Mouse (Mus musculus): Measurements from ENCODE around the gene Slc3a1. TPM values are rescaled to one million over a fixed set of nuclear protein-coding genes. Genes with fewer than 3 reads are reported as not detected.

Gene Slc3a1
- polyA plus RNA-seq, 1 experiment from 2014 or later, result 0.06 TPM

- ATAC-seq (replicated peaks; ENCODE audit: insufficient number of reproducible peaks, insufficient read depth, low FRiP score, low read depth), result no peak
- Histone ChIP-seq H3K27me3 (no peaks in the 10 kb centered on the region), H3K9me3 (replicated peaks) (no peaks in the 10 kb centered on the region), H3K36me3 (no peaks in the 10 kb centered on the region), H3K4me3 (no peak overlapping the region), H3K27ac (no peak overlapping the region), H3K4me1 (replicated peaks) (no peaks in the 10 kb centered on the region), H3K4me2 (no peak overlapping the region), H3K9ac (no peak overlapping the region)
- WGBS, result 78% methylated on average over 4 of the region's 4 CpGs
Observed at GRCm38 (mm10) chr17:85038311-85038710, 10.1 kb downstream of the Slc3a1 start.

- Histone ChIP-seq H3K4me2 (no peak overlapping the region), H3K9ac (no peak overlapping the region), H3K4me1 (replicated peaks) (no peaks in the 10 kb centered on the region), H3K4me3 (no peak overlapping the region), H3K36me3 (no peaks in the 10 kb centered on the region), H3K9me3 (replicated peaks) (no peaks in the 10 kb centered on the region), H3K27ac (no peak overlapping the region), H3K27me3 (no peaks in the 10 kb centered on the region)
- 84% methylated on average over 5 of the region's 5 CpGs for WGBS
- no peak for ATAC-seq (replicated peaks; ENCODE audit: insufficient number of reproducible peaks, insufficient read depth, low FRiP score, low read depth)
Observed at GRCm38 (mm10) chr17:85038761-85039160, 10.6 kb downstream of the Slc3a1 start.

GRCm38 (mm10) chr17:85040913-85041312, 12.7 kb downstream of the Slc3a1 start:
- no peak for ATAC-seq (replicated peaks; ENCODE audit: insufficient number of reproducible peaks, insufficient read depth, low FRiP score, low read depth)
- no peaks in the 10 kb centered on the region for H3K36me3 ChIP-seq
- no peak overlapping the region for H3K4me2 ChIP-seq
- H3K27me3 ChIP-seq, result no peaks in the 10 kb centered on the region
- WGBS, result 57% methylated on average over 7 of the region's 7 CpGs
- no peaks in the 10 kb centered on the region for H3K9me3 ChIP-seq (replicated peaks)
- no peak overlapping the region for H3K27ac ChIP-seq
- H3K4me3 ChIP-seq, result no peak overlapping the region
- H3K9ac ChIP-seq, result no peak overlapping the region
- no peaks in the 10 kb centered on the region for H3K4me1 ChIP-seq (replicated peaks)

- no peak overlapping the region for H3K27ac ChIP-seq
- H3K27me3 ChIP-seq, result no peaks in the 10 kb centered on the region
- ATAC-seq (replicated peaks; ENCODE audit: insufficient number of reproducible peaks, insufficient read depth, low FRiP score, low read depth), result no peak
- WGBS, result 75% methylated on average over 6 of the region's 6 CpGs
- H3K4me1 ChIP-seq (replicated peaks), result no peaks in the 10 kb centered on the region
- H3K36me3 ChIP-seq, result no peaks in the 10 kb centered on the region
- H3K4me2 ChIP-seq, result no peak overlapping the region
- H3K4me3 ChIP-seq, result no peak overlapping the region
- no peak overlapping the region for H3K9ac ChIP-seq
- no peaks in the 10 kb centered on the region for H3K9me3 ChIP-seq (replicated peaks)
Observed at GRCm38 (mm10) chr17:85042419-85042818, 14.2 kb downstream of the Slc3a1 start.

GRCm38 (mm10) chr17:85043404-85043816, 15.2 kb downstream of the Slc3a1 start:
- H3K27ac ChIP-seq, result no peak overlapping the region
- WGBS, result 81% methylated on average over 6 of the region's 6 CpGs
- H3K9ac ChIP-seq, result no peak overlapping the region
- H3K4me2 ChIP-seq, result no peak overlapping the region
- H3K9me3 ChIP-seq (replicated peaks), result no peaks in the 10 kb centered on the region
- no peak overlapping the region for H3K4me3 ChIP-seq
- H3K27me3 ChIP-seq, result no peaks in the 10 kb centered on the region
- H3K36me3 ChIP-seq, result no peaks in the 10 kb centered on the region
- no peak for ATAC-seq (replicated peaks; ENCODE audit: insufficient number of reproducible peaks, insufficient read depth, low FRiP score, low read depth)
- no peaks in the 10 kb centered on the region for H3K4me1 ChIP-seq (replicated peaks)

- H3K27ac ChIP-seq, result no peak overlapping the region
- no peaks in the 10 kb centered on the region for H3K36me3 ChIP-seq
- no peak overlapping the region for H3K4me2 ChIP-seq
- H3K9me3 ChIP-seq (replicated peaks), result no peaks in the 10 kb centered on the region
- H3K4me1 ChIP-seq (replicated peaks), result no peaks in the 10 kb centered on the region
- no peak overlapping the region for H3K4me3 ChIP-seq
- no peak for ATAC-seq (replicated peaks; ENCODE audit: insufficient number of reproducible peaks, insufficient read depth, low FRiP score, low read depth)
- WGBS, result 88% methylated on average over 5 of the region's 5 CpGs
- H3K27me3 ChIP-seq, result no peaks in the 10 kb centered on the region
- H3K9ac ChIP-seq, result no peak overlapping the region
Observed at GRCm38 (mm10) chr17:85044466-85044865, 16.3 kb downstream of the Slc3a1 start.

- Histone ChIP-seq H3K27me3 (no peaks in the 10 kb centered on the region), H3K27ac (no peak overlapping the region), H3K36me3 (no peaks in the 10 kb centered on the region), H3K9me3 (replicated peaks) (no peaks in the 10 kb centered on the region), H3K4me3 (no peak overlapping the region), H3K9ac (no peak overlapping the region), H3K4me2 (no peak overlapping the region), H3K4me1 (replicated peaks) (no peaks in the 10 kb centered on the region)
- ATAC-seq (replicated peaks; ENCODE audit: insufficient number of reproducible peaks, insufficient read depth, low FRiP score, low read depth), result no peak
- WGBS, result 80% methylated on average over 12 of the region's 12 CpGs
Observed at GRCm38 (mm10) chr17:85045160-85045559, 17.0 kb downstream of the Slc3a1 start.

GRCm38 (mm10) chr17:85048379-85048778, 20.2 kb downstream of the Slc3a1 start:
- ATAC-seq (replicated peaks; ENCODE audit: insufficient number of reproducible peaks, insufficient read depth, low FRiP score, low read depth), result no peak
- Histone ChIP-seq H3K27ac (no peak overlapping the region), H3K4me3 (no peak overlapping the region), H3K27me3 (no peaks in the 10 kb centered on the region), H3K9ac (no peak overlapping the region), H3K4me2 (no peak overlapping the region), H3K4me1 (replicated peaks) (peaks cover 6% of the 10 kb centered on the region), H3K36me3 (no peaks in the 10 kb centered on the region), H3K9me3 (replicated peaks) (no peaks in the 10 kb centered on the region)
- 84% methylated on average over 5 of the region's 5 CpGs for WGBS

- Histone ChIP-seq H3K36me3 (peaks cover 4% of the 10 kb centered on the region; the same call in 1 of the 2 replicates), H3K4me1 (replicated peaks) (no peaks in the 10 kb centered on the region), H3K4me2 (no peak overlapping the region), H3K4me3 (no peak overlapping the region), H3K27me3 (no peaks in the 10 kb centered on the region), H3K27ac (no peak overlapping the region), H3K9me3 (replicated peaks) (no peaks in the 10 kb centered on the region), H3K9ac (no peak overlapping the region)
- 85% methylated on average over 7 of the region's 7 CpGs for WGBS
- ATAC-seq (replicated peaks; ENCODE audit: insufficient number of reproducible peaks, insufficient read depth, low FRiP score, low read depth), result no peak
Observed at GRCm38 (mm10) chr17:85058276-85058675, 30.1 kb downstream of the Slc3a1 start.

- Histone ChIP-seq H3K4me1 (replicated peaks) (no peaks in the 10 kb centered on the region), H3K4me3 (no peak overlapping the region), H3K27me3 (no peaks in the 10 kb centered on the region), H3K9me3 (replicated peaks) (no peaks in the 10 kb centered on the region), H3K4me2 (no peak overlapping the region), H3K36me3 (peaks cover 11% of the 10 kb centered on the region; the same call in 1 of the 2 replicates), H3K9ac (no peak overlapping the region), H3K27ac (no peak overlapping the region)
- no peak for ATAC-seq (replicated peaks; ENCODE audit: insufficient number of reproducible peaks, insufficient read depth, low FRiP score, low read depth)
- 90% methylated on average over 6 of the region's 6 CpGs for WGBS
Observed at GRCm38 (mm10) chr17:85059136-85059535, 31.0 kb downstream of the Slc3a1 start.

GRCm38 (mm10) chr17:85063560-85063959, 35.4 kb downstream of the Slc3a1 start:
- H3K9me3 ChIP-seq (replicated peaks), result no peaks in the 10 kb centered on the region
- H3K4me2 ChIP-seq, result no peak overlapping the region
- no peaks in the 10 kb centered on the region for H3K27me3 ChIP-seq
- H3K27ac ChIP-seq, result no peak overlapping the region
- H3K9ac ChIP-seq, result no peak overlapping the region
- WGBS, result 83% methylated on average over 7 of the region's 7 CpGs
- no peak for ATAC-seq (replicated peaks; ENCODE audit: insufficient number of reproducible peaks, insufficient read depth, low FRiP score, low read depth)
- no peak overlapping the region for H3K4me3 ChIP-seq
- peaks cover 45% of the 10 kb centered on the region for H3K36me3 ChIP-seq
- H3K4me1 ChIP-seq (replicated peaks), result no peaks in the 10 kb centered on the region

- no peaks in the 10 kb centered on the region for H3K27me3 ChIP-seq
- H3K9ac ChIP-seq, result no peak overlapping the region
- ATAC-seq (replicated peaks; ENCODE audit: insufficient number of reproducible peaks, insufficient read depth, low FRiP score, low read depth), result no peak
- no peak overlapping the region for H3K4me3 ChIP-seq
- H3K36me3 ChIP-seq, result peaks cover 55% of the 10 kb centered on the region
- 93% methylated on average over 7 of the region's 7 CpGs for WGBS
- no peaks in the 10 kb centered on the region for H3K9me3 ChIP-seq (replicated peaks)
- no peak overlapping the region for H3K4me2 ChIP-seq
- H3K4me1 ChIP-seq (replicated peaks), result peaks cover 3% of the 10 kb centered on the region; the same call in 1 of the 2 replicates
- H3K27ac ChIP-seq, result no peak overlapping the region
Observed at GRCm38 (mm10) chr17:85067331-85067730, 39.2 kb downstream of the Slc3a1 start.
